Mouse (Mus musculus) liver, adult 2 months (tissue): ENCODE results near the gene Ccdc194. TPM values are rescaled to one million over a fixed set of nuclear protein-coding genes. Genes with fewer than 3 reads are reported as not detected.

ENCODE experiments used
- DNase-seq: peaks from one replicate; pipeline ENCODE4 v3.0.0-alpha.2; 2011; ENCODE audit warnings: low read depth, low spot score; ENCODE audit errors: extremely low read depth
- H3K27ac ChIP-seq: fragments of 200-500 bp; replicated peaks from 2 replicates; pipeline ENCODE4 v1.5.1; 2012; ENCODE audit warnings: low read depth, mild to moderate bottlenecking, control low read depth, inconsistent platforms, low read length; ENCODE audit not compliant: insufficient read depth
- H3K27me3 ChIP-seq: fragments of 200-500 bp; 2 replicates; pipeline ENCODE4 v1.6.1; 2012; ENCODE audit warnings: mild to moderate bottlenecking, moderate library complexity, low read length, inconsistent platforms; ENCODE audit not compliant: control insufficient read depth, insufficient read depth
- H3K36me3 ChIP-seq: fragments of 200-500 bp; 2 replicates; pipeline ENCODE4 v1.6.1; 2012; ENCODE audit warnings: low read length, inconsistent platforms; ENCODE audit not compliant: control insufficient read depth, insufficient read depth
- H3K4me1 ChIP-seq: fragments of 200-500 bp; 2 replicates; pipeline ENCODE4 v1.6.1; 2011; ENCODE audit warnings: low read length; ENCODE audit not compliant: control insufficient read depth, insufficient read depth
- H3K4me3 ChIP-seq: fragments of 200-500 bp; 2 replicates; pipeline ENCODE4 v1.5.1; 2011; ENCODE audit warnings: low read depth, mild to moderate bottlenecking, control low read depth, low read length, moderate library complexity; ENCODE audit not compliant: insufficient read depth
- H3K79me2 ChIP-seq: fragments of 200-500 bp; 2 replicates; pipeline ENCODE4 v1.6.1; 2012; ENCODE audit warnings: inconsistent platforms, mild to moderate bottlenecking, low read length, moderate library complexity; ENCODE audit not compliant: control insufficient read depth, insufficient read depth
- H3K9ac ChIP-seq: fragments of 200-500 bp; 2 replicates; pipeline ENCODE4 v1.6.1; 2012; ENCODE audit warnings: low read depth, mild to moderate bottlenecking, control low read depth, inconsistent platforms, low read length
- CTCF ChIP-seq: fragments of 200-500 bp; IDR thresholded peaks from 2 replicates; pipeline ENCODE4 v1.5.1; 2011; ENCODE audit warnings: low read depth, low read length, control low read depth
- POLR2A ChIP-seq: fragments of 200-500 bp; IDR thresholded peaks from 2 replicates; pipeline ENCODE4 v1.6.1; 2011; ENCODE audit warnings: low read length, control low read depth; ENCODE audit not compliant: insufficient read depth; ENCODE audit errors: extremely low read depth
- WGBS: fragments of 180-500 bp; shearing (Covaris S2); methylation state at CpG from one replicate; pipeline ENCODE4 v1.1.7; 2018; 5-methylcytosine and 5-hydroxymethylcytosine counted together
- polyA plus RNA-seq: library from polyadenylated mRNA; depleted of rRNA; stranded (reverse); fragments of >200 nt; gene quantifications from 2 replicates; pipeline ENCODE4 v1.2.3, GENCODE M21; 2012
- total RNA-seq: library from RNA; depleted of rRNA; stranded (reverse); fragments of >200 nt; gene quantifications from 2 replicates; pipeline ENCODE4 v1.2.3, GENCODE M21; 2014

The Ccdc194 gene
- total and polyA plus RNA-seq, 2 experiments = not detected

- Histone ChIP-seq H3K27me3 (no peaks in the 10 kb centered on the region), H3K79me2 (no peaks in the 10 kb centered on the region), H3K4me1 (peaks cover 2% of the 10 kb centered on the region; the same call in 1 of the 2 replicates), H3K9ac (peak overlapping the region; percentile 90), H3K4me3 (peak overlapping the region; percentile 90), H3K36me3 (no peaks in the 10 kb centered on the region), H3K27ac (peak overlapping the region; percentile 84)
- under 1% methylated on average over 119 of the region's 121 CpGs for WGBS
- DNase-seq = no peak
- TF ChIP-seq POLR2A (no peak), CTCF (peak; percentile 29; the same call in 1 of the 2 replicates)
Measured at GRCm38 (mm10) chr8:71476099-71476940, 49.2 kb downstream of the Ccdc194 start.

- TF ChIP-seq CTCF = no peak
- no peak for TF ChIP-seq POLR2A
- Histone ChIP-seq H3K4me1 (peaks cover 2% of the 10 kb centered on the region; the same call in 1 of the 2 replicates), H3K27me3 (no peaks in the 10 kb centered on the region), H3K4me3 (no peak overlapping the region), H3K9ac (no peak overlapping the region), H3K36me3 (no peaks in the 10 kb centered on the region), H3K79me2 (no peaks in the 10 kb centered on the region; the same call in 1 of the 2 replicates), H3K27ac (no peak overlapping the region)
- WGBS = 20% methylated on average over 4 of the region's 4 CpGs
- DNase-seq = no peak
Measured at GRCm38 (mm10) chr8:71475702-71476075, 49.8 kb downstream of the Ccdc194 start.

GRCm38 (mm10) chr8:71474785-71475701 lies 50.5 kb downstream of the Ccdc194 start:
- WGBS = 85% methylated on average over 25 of the region's 25 CpGs
- peak; percentile 41 for DNase-seq
- Histone ChIP-seq H3K4me1 (peaks cover 6% of the 10 kb centered on the region), H3K9ac (no peak overlapping the region), H3K4me3 (no peak overlapping the region), H3K27ac (no peak overlapping the region), H3K79me2 (peaks cover 5% of the 10 kb centered on the region; the same call in 1 of the 2 replicates), H3K27me3 (no peaks in the 10 kb centered on the region), H3K36me3 (no peaks in the 10 kb centered on the region)
- no peak for TF ChIP-seq CTCF
- no peak for TF ChIP-seq POLR2A

- peaks cover 9% of the 10 kb centered on the region; the same call in 1 of the 2 replicates for H3K79me2 ChIP-seq
- no peak overlapping the region for H3K9ac ChIP-seq
- H3K36me3 ChIP-seq = no peaks in the 10 kb centered on the region
- peaks cover 6% of the 10 kb centered on the region for H3K4me1 ChIP-seq
- no peak overlapping the region for H3K27ac ChIP-seq
- no peak for DNase-seq
- 94% methylated on average over 18 of the region's 18 CpGs for WGBS
- H3K27me3 ChIP-seq = no peaks in the 10 kb centered on the region
- H3K4me3 ChIP-seq = no peak overlapping the region
- TF ChIP-seq POLR2A (no peak), CTCF (no peak)
Measured at GRCm38 (mm10) chr8:71474344-71474743, 51.2 kb downstream of the Ccdc194 start.

GRCm38 (mm10) chr8:71472601-71473386 lies 52.7 kb downstream of the Ccdc194 start:
- H3K9ac ChIP-seq = no peak overlapping the region
- H3K79me2 ChIP-seq = peaks cover 13% of the 10 kb centered on the region; the same call in 1 of the 2 replicates
- TF ChIP-seq POLR2A = no peak
- TF ChIP-seq CTCF = peak; percentile 41; the same call in 1 of the 2 replicates
- no peaks in the 10 kb centered on the region for H3K36me3 ChIP-seq
- no peak for DNase-seq
- peaks cover 6% of the 10 kb centered on the region for H3K4me1 ChIP-seq
- no peak overlapping the region for H3K4me3 ChIP-seq
- no peak overlapping the region for H3K27ac ChIP-seq
- 92% methylated on average over 8 of the region's 8 CpGs for WGBS
- H3K27me3 ChIP-seq = no peaks in the 10 kb centered on the region
